In genomic region chr6:86790351-86790943, GRCm38 (mm10) we compare ENCODE assay signal across 19 mouse cellular contexts. TPM values are rescaled to one million over a fixed set of nuclear protein-coding genes. Genes with fewer than 3 reads are reported as not detected.
DNase-seq lines count a peak whose midpoint lies in the region; ATAC-seq lines count a peak whose summit lies in the region.
"Had no signal": no experiment of that assay in that cellular context is flagged by ENCODE, and none has a peak within 500 bp of the region (broad histone marks: within the 10 kb centered on the region; RNA-seq: fewer than 3 reads in every experiment).

No protein-coding gene starts in this region.

- H3K4me2 ChIP-seq in lung, embryonic 16.5 days (ENCODE audit: low read depth, low read length), result no peak overlapping the region
- no peak overlapping the region for H3K4me2 ChIP-seq in stomach, embryonic 16.5 days (ENCODE audit: low read depth, low read length)
- no peak overlapping the region for H3K4me2 ChIP-seq in forebrain, embryonic 13.5 days
- H3K4me2 ChIP-seq: embryonic facial prominence, embryonic 13.5 days; heart, embryonic 11.5 days; limb, embryonic 12.5 days; liver, embryonic 12.5 days had no signal

- H3K27ac ChIP-seq in lung, embryonic 16.5 days (ENCODE audit: low read length), result peak overlapping the region; percentile 74
- H3K27ac ChIP-seq in stomach, embryonic 16.5 days (ENCODE audit: low read length), result peak overlapping the region; percentile 17; the same call in 1 of the 2 replicates
- no peak overlapping the region for H3K27ac ChIP-seq in forebrain, embryonic 13.5 days
- H3K27ac ChIP-seq: embryonic facial prominence, embryonic 13.5 days; gastrocnemius, adult 2 months; limb, embryonic 12.5 days; liver, embryonic 12.5 days; macrophage; midbrain, embryonic 10.5 days had no signal

- H3K4me3 ChIP-seq in lung, embryonic 16.5 days (ENCODE audit: low read length), result no peak overlapping the region
- no peak overlapping the region for H3K4me3 ChIP-seq in stomach, embryonic 16.5 days (replicated peaks; ENCODE audit: low read length)
- H3K4me3 ChIP-seq in forebrain, embryonic 13.5 days, result no peak overlapping the region
- H3K4me3 ChIP-seq: embryonic facial prominence, embryonic 13.5 days; gastrocnemius, adult 2 months; limb, embryonic 12.5 days; liver, embryonic 12.5 days; midbrain, embryonic 10.5 days had no signal

- WGBS in lung, embryonic 16.5 days, result 51% methylated on average over 10 of the region's 10 CpGs
- WGBS in stomach, embryonic 16.5 days, result 72% methylated on average over 10 of the region's 10 CpGs
- 81% methylated on average over 10 of the region's 10 CpGs for WGBS in forebrain, embryonic 13.5 days

- DNase-seq in kidney, postnatal 25 days, result peak; percentile 28 to 52
- DNase-seq in kidney, adult 9 months, result no peak
- DNase-seq in adipocyte (ENCODE audit: low spot score), result peak; percentile 64
- DNase-seq: adrenal gland, postnatal 10 days; cerebellum, postnatal 10 days; gastrocnemius, adult 2 months; heart, postnatal 10 days; thymus, adult 2 months had no signal

- no peaks in the 10 kb centered on the region for H3K27me3 ChIP-seq in lung, embryonic 16.5 days (ENCODE audit: control insufficient read depth, insufficient read depth, low read depth, low read length)
- no peaks in the 10 kb centered on the region for H3K27me3 ChIP-seq in stomach, embryonic 16.5 days (ENCODE audit: control insufficient read depth, insufficient read depth, low read length)
- peaks cover 39% of the 10 kb centered on the region for H3K27me3 ChIP-seq in forebrain, embryonic 13.5 days

- H3K36me3 ChIP-seq in lung, embryonic 16.5 days (ENCODE audit: control insufficient read depth, insufficient read depth, low read length), result no peaks in the 10 kb centered on the region
- H3K36me3 ChIP-seq in stomach, embryonic 16.5 days (ENCODE audit: control insufficient read depth, insufficient read depth, low read length), result no peaks in the 10 kb centered on the region
- no peaks in the 10 kb centered on the region for H3K36me3 ChIP-seq in forebrain, embryonic 13.5 days (ENCODE audit: poor library complexity, severe bottlenecking)
- H3K36me3 ChIP-seq: embryonic facial prominence, embryonic 13.5 days; limb, embryonic 12.5 days; liver, embryonic 12.5 days; midbrain, embryonic 10.5 days had no signal

- H3K9ac ChIP-seq in lung, embryonic 16.5 days (ENCODE audit: low read length), result no peak overlapping the region
- no peak overlapping the region for H3K9ac ChIP-seq in stomach, embryonic 16.5 days (ENCODE audit: low read length)
- H3K9ac ChIP-seq in forebrain, embryonic 13.5 days, result no peak overlapping the region
- H3K9ac ChIP-seq: embryonic facial prominence, embryonic 13.5 days; limb, embryonic 12.5 days; liver, embryonic 12.5 days had no signal

- ATAC-seq in lung, embryonic 16.5 days (ENCODE audit: low read depth), result peak; percentile 23
- ATAC-seq in stomach, embryonic 16.5 days (ENCODE audit: insufficient read depth, low FRiP score), result no peak
- no peak for ATAC-seq in forebrain, embryonic 13.5 days
- no peak for ATAC-seq in frontal cortex, adult (ENCODE audit: low TSS enrichment)
- ATAC-seq: forebrain, embryonic 16.5 days; liver, embryonic 12.5 days had no signal

- no peaks in the 10 kb centered on the region for H3K9me3 ChIP-seq in lung, embryonic 16.5 days (ENCODE audit: control insufficient read depth, low read length)
- no peaks in the 10 kb centered on the region for H3K9me3 ChIP-seq in stomach, embryonic 16.5 days (replicated peaks; ENCODE audit: control insufficient read depth, low read length)
- H3K9me3 ChIP-seq in forebrain, embryonic 13.5 days (replicated peaks), result no peaks in the 10 kb centered on the region
- H3K9me3 ChIP-seq: embryonic facial prominence, embryonic 13.5 days; limb, embryonic 12.5 days; liver, embryonic 12.5 days; midbrain, embryonic 10.5 days had no signal

- H3K4me1 ChIP-seq in lung, embryonic 16.5 days (replicated peaks; ENCODE audit: control insufficient read depth, insufficient read depth, low read length), result peaks cover 20% of the 10 kb centered on the region; the same call in 1 of the 2 replicates
- peaks cover 6% of the 10 kb centered on the region for H3K4me1 ChIP-seq in stomach, embryonic 16.5 days (ENCODE audit: control insufficient read depth, insufficient read depth, low read length)
- peaks cover 16% of the 10 kb centered on the region for H3K4me1 ChIP-seq in forebrain, embryonic 13.5 days

RNA-seq across cellular contexts. Expression of gene Anxa4, which starts 2.9 kb away (rescaled TPM):
- polyA plus RNA-seq in lung, embryonic 16.5 days (2015; fragmentation: Nextera tagmentation; extraction: Ambion mirVana), result 149 and 154 TPM in 2 replicates
- 146 and 153 TPM in 2 replicates for polyA plus RNA-seq in stomach, embryonic 16.5 days (2015; fragmentation: Nextera tagmentation; extraction: Ambion mirVana)
- polyA plus RNA-seq in forebrain, embryonic 13.5 days (2015; fragmentation: Nextera tagmentation; extraction: Ambion mirVana), result 2.9 and 3.2 TPM in 2 replicates

RNA-seq across cellular contexts. Expression of gene Gmcl1, which starts 57.3 kb away (rescaled TPM):
- polyA plus RNA-seq in lung, embryonic 16.5 days (2015; fragmentation: Nextera tagmentation; extraction: Ambion mirVana), result 22.9 and 23.1 TPM in 2 replicates
- polyA plus RNA-seq in stomach, embryonic 16.5 days (2015; fragmentation: Nextera tagmentation; extraction: Ambion mirVana), result 20.0 and 20.4 TPM in 2 replicates
- 41.2 and 42.5 TPM in 2 replicates for polyA plus RNA-seq in forebrain, embryonic 13.5 days (2015; fragmentation: Nextera tagmentation; extraction: Ambion mirVana)

RNA-seq across cellular contexts. Expression of gene Aak1, which starts 58.9 kb away (rescaled TPM):
- polyA plus RNA-seq in lung, embryonic 16.5 days (2015; fragmentation: Nextera tagmentation; extraction: Ambion mirVana), result 11.6 and 12.4 TPM in 2 replicates
- 9.1 and 13.7 TPM in 2 replicates for polyA plus RNA-seq in stomach, embryonic 16.5 days (2015; fragmentation: Nextera tagmentation; extraction: Ambion mirVana)
- polyA plus RNA-seq in forebrain, embryonic 13.5 days (2015; fragmentation: Nextera tagmentation; extraction: Ambion mirVana), result 21.3 and 24.3 TPM in 2 replicates

Comparison
In these comparisons a context has a peak if more than half of its experiments do, and no peak if none do; other contexts are left out.
1. RNA of gene Anxa4, which starts 2.9 kb away (polyA plus RNA-seq): 149 to 154 TPM in lung, embryonic 16.5 days and 146 to 153 TPM in stomach, embryonic 16.5 days; 2.9 to 3.2 TPM in forebrain, embryonic 13.5 days; every median in the first group is over 10 times any median in the second.